Mouse (Mus musculus) midbrain, postnatal 0 days (tissue): ENCODE data around the gene Ramp2. TPM values are rescaled to one million over a fixed set of nuclear protein-coding genes. Genes with fewer than 3 reads are reported as not detected.

Experiments
- ATAC-seq: fragments of 200-750 bp; cut with Nextera tagmentation; 2 replicates; pipeline ENCODE4 v1.8.0; 2017; ENCODE audit warnings: moderate number of reproducible peaks, mild to moderate bottlenecking, moderate TSS enrichment, moderate library complexity; ENCODE audit not compliant: low FRiP score
- DNase-seq: peaks from one replicate; pipeline ENCODE4 v3.0.0-alpha.2; 2015; ENCODE audit warnings: low spot score
- H3K27ac ChIP-seq: fragments of 300-500 bp; sonication (generic); 2 replicates; pipeline ENCODE4 v1.5.1; 2014; ENCODE audit warnings: low read depth, mild to moderate bottlenecking, low read length, mixed read lengths
- H3K27me3 ChIP-seq: fragments of 300-500 bp; sonication (generic); 2 replicates; pipeline ENCODE4 v1.6.1; 2014; ENCODE audit warnings: low read length, control low read depth, mixed read lengths; ENCODE audit not compliant: insufficient read depth
- H3K36me3 ChIP-seq: fragments of 300-500 bp; sonication (generic); 2 replicates; pipeline ENCODE4 v1.6.1; 2014; ENCODE audit warnings: low read length, control low read depth, mixed read lengths; ENCODE audit not compliant: insufficient read depth
- H3K4me1 ChIP-seq: fragments of 300-500 bp; sonication (generic); 2 replicates; pipeline ENCODE4 v1.6.1; 2014; ENCODE audit warnings: mild to moderate bottlenecking, control low read depth, antibody characterized with exemption, low read length, mixed read lengths; ENCODE audit not compliant: insufficient read depth
- H3K4me2 ChIP-seq: fragments of 300-500 bp; sonication (generic); 2 replicates; pipeline ENCODE4 v1.6.1; 2014; ENCODE audit warnings: low read depth, mild to moderate bottlenecking, low read length, mixed read lengths; ENCODE audit not compliant: poor library complexity, severe bottlenecking
- H3K4me3 ChIP-seq: fragments of 300-500 bp; sonication (generic); 2 replicates; pipeline ENCODE4 v1.5.1; 2014; ENCODE audit warnings: low read depth, mild to moderate bottlenecking, low read length, moderate library complexity
- H3K9ac ChIP-seq: fragments of 300-500 bp; sonication (generic); replicated peaks from 2 replicates; pipeline ENCODE4 v1.6.1; 2014; ENCODE audit warnings: mild to moderate bottlenecking, low read length, moderate library complexity, mixed read lengths; ENCODE audit not compliant: poor library complexity, severe bottlenecking
- H3K9me3 ChIP-seq: fragments of 300-500 bp; sonication (generic); 2 replicates; pipeline ENCODE4 v1.6.1; 2016; ENCODE audit warnings: low read length, control low read depth
- CTCF ChIP-seq: IDR thresholded peaks from 2 replicates; pipeline ENCODE4 v1.5.1; 2016; ENCODE audit warnings: antibody characterized with exemption, mild to moderate bottlenecking
- WGBS: fragments of 180-500 bp; shearing (Covaris S2); extraction: QIAGEN DNeasy Blood & Tissue Kit; methylation state at CpG from one replicate; pipeline ENCODE4 v1.1.7; 2014; 5-methylcytosine and 5-hydroxymethylcytosine counted together
- polyA plus RNA-seq: library from polyadenylated mRNA; unstranded; fragments of >200 nt; fragmentation: Nextera tagmentation; extraction: Ambion mirVana; gene quantifications from 2 replicates; pipeline ENCODE4 v1.2.1, GENCODE M21; 2015
- total RNA-seq: library from RNA; depleted of rRNA; stranded (reverse); fragments of >200 nt; gene quantifications from 2 replicates; pipeline ENCODE4 v1.2.3, GENCODE M21; 2014; rRNA removed

Gene Ramp2
- total RNA-seq: 55.0 and 67.5 TPM in 2 replicates
- polyA plus RNA-seq: 95.3 and 103 TPM in 2 replicates

DNA sequence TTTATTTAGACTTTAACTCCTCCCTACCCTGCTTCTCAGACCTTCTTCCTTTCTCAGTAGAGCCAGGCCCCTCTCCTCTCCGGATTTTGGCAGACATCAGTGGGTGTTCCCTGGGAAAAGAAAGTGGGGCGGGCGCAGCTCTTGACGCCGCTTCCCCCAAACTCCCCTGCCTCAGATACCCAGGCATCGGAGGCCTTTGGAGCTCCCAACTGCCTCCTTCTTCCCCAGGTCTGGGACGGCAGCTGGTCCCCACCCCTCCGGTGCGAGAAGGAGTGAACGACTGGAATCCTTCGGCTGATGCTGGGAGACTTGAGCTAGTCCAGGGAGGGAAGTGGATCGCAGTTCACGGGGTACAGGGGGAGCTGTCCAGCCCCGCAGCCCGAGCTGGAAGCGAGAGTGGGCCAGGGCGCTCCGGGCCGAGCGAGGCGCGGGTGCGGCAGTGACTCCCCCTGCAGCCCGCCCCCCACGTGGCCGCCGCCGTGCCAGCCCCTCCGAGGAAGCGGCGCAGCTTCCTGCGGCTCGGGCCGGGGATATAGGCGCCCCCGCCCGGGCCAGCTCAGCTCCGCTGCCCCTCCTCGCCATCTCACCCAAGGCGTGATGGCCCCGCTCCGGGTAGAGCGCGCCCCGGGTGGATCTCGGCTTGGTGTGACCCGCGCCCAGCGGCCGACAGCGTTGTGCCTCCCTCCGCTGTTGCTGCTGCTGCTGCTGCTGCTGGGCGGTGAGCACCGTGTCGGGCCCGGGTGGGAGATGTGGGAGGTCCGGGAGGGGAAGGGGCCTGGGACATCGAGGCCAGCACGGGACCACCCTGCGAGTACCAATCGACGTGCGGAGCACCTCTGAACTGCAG is at the start of gene Ramp2:
Gene Ramp2 (plus strand): TSS at position 174 of the 847 bp plus-strand sequence.
- 2% methylated on average over 60 of the region's 63 CpGs for WGBS
- Histone ChIP-seq H3K27ac (peak within 1 kb of the TSS; percentile 34; the same call in 1 of the 2 replicates), H3K27me3 (0 out of 2 replicates have a peak, but pooled peaks cover 6% of the 10 kb centered on the region), H3K4me3 (peak within 1 kb of the TSS; percentile 54), H3K4me2 (peak within 1 kb of the TSS; percentile 83), H3K9ac (peak within 1 kb of the TSS; percentile 72), H3K4me1 (no peaks in the 10 kb centered on the region), H3K36me3 (no peaks in the 10 kb centered on the region), H3K9me3 (no peaks in the 10 kb centered on the region)
- DNase-seq (peak; percentile 14), ATAC-seq (peak; percentile 68; the same call in 1 of the 2 replicates)
- no peak for TF ChIP-seq CTCF

DNA sequence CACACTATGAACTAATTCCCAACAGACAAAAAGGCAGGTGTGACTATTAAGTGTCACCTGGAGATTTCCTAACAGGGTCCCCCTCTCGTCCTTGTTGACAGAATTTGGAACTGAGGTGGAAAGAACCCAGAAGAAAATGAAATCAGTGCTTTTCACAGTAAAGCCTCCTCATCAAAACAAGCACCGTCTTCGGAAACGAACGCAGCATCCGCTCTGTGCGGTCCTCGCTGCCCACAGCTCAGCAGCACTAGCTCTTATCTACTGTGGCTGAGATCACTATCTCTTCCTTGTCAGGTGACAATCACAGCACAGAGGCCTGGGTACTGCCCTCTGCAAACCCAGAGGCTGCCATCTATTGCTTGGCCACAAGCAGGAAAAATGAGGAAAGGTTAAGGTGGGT is 49.7 kb upstream of the Ramp2 start:
- Histone ChIP-seq H3K9me3 (no peaks in the 10 kb centered on the region), H3K4me1 (no peaks in the 10 kb centered on the region), H3K27ac (no peak overlapping the region), H3K36me3 (peaks cover 52% of the 10 kb centered on the region), H3K27me3 (no peaks in the 10 kb centered on the region), H3K4me2 (no peak overlapping the region), H3K9ac (no peak overlapping the region), H3K4me3 (no peak overlapping the region)
- DNase-seq: no peak
- 92% methylated on average over 8 of the region's 8 CpGs for WGBS
- TF ChIP-seq CTCF: no peak
- no peak for ATAC-seq

DNA sequence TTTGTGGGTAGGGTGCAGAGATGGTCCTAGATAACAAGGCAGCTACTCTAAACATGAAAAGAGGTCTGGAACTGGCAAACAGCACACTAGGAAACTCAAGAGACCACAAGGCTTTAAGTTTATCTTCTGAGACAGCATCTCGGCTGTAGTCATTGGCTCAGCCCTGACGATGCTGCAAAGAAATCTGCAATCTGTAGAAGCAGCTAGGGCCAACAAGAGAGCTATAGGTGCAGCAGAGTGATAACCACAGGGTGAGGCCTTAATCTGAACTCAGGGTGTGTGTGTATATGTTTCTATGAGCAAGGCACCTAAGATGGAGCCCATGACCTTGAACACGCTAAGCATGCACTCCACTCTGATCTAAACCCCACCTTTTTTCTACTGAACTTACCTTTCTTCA is 46.3 kb upstream of the Ramp2 start:
- no peak for TF ChIP-seq CTCF
- no peak for ATAC-seq
- Histone ChIP-seq H3K27ac (no peak overlapping the region), H3K27me3 (no peaks in the 10 kb centered on the region), H3K4me2 (no peak overlapping the region), H3K9me3 (no peaks in the 10 kb centered on the region), H3K36me3 (peaks cover 68% of the 10 kb centered on the region), H3K4me3 (no peak overlapping the region), H3K4me1 (no peaks in the 10 kb centered on the region), H3K9ac (no peak overlapping the region)
- no peak for DNase-seq
- 96% methylated on average over 3 of the region's 3 CpGs for WGBS

DNA sequence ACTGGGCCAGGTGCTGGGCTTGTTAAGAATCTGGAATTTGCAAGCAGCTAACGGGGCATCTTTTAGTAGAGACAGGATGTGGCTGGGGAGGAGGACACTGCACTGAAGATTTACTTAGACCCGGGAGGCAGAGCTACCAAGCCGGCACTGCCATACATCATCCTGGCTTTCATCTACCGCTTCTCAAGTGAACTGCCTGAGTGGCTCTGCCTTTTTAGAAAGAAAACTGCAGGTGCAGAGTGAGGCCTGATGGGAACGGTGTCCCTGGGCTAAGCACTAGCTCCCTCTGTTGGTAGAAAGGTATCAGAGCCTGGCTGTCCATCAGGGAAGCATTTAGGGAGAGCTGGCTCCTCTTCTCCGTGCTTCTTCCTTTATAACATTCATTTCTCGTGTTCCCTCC is 44.8 kb upstream of the Ramp2 start:
- 20% methylated on average over 7 of the region's 7 CpGs for WGBS
- DNase-seq (peak; percentile 85), ATAC-seq (no peak)
- H3K4me2 ChIP-seq: no peak overlapping the region
- H3K36me3 ChIP-seq: peaks cover 59% of the 10 kb centered on the region
- H3K4me3 ChIP-seq: no peak overlapping the region
- 0 out of 2 replicates have a peak overlapping the region, but pooled peaks have one; percentile 18 for H3K27ac ChIP-seq
- H3K4me1 ChIP-seq: no peaks in the 10 kb centered on the region
- H3K27me3 ChIP-seq: no peaks in the 10 kb centered on the region
- H3K9ac ChIP-seq: no peak overlapping the region
- no peaks in the 10 kb centered on the region for H3K9me3 ChIP-seq
- peak; percentile 89 for TF ChIP-seq CTCF

DNA sequence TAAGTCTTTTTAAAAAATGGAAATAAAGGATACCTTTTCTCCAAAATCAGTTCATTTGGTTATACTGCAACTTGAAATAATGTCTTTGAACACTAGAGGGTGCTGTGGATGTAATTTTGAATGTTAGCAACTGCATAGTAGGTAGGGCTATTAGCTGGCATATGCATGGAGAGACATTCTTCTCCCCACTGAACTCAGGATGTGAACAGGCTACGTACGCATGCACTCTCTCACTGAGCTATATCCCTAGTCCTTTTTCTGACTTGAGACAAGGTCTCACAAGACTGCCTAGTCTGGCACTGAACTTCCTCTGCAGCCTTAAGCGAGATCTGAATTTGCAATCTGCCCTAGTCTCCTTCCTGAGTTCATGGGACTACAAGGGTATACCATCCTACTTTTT is 33.9 kb upstream of the Ramp2 start:
- Histone ChIP-seq H3K4me2 (no peak overlapping the region), H3K4me3 (no peak overlapping the region), H3K9ac (no peak overlapping the region), H3K27me3 (no peaks in the 10 kb centered on the region), H3K4me1 (no peaks in the 10 kb centered on the region), H3K27ac (no peak overlapping the region), H3K9me3 (no peaks in the 10 kb centered on the region), H3K36me3 (peaks cover 31% of the 10 kb centered on the region)
- WGBS: 39% methylated on average over 3 of the region's 3 CpGs
- DNase-seq (peak; percentile 89), ATAC-seq (no peak)
- TF ChIP-seq CTCF: peak; percentile 87

DNA sequence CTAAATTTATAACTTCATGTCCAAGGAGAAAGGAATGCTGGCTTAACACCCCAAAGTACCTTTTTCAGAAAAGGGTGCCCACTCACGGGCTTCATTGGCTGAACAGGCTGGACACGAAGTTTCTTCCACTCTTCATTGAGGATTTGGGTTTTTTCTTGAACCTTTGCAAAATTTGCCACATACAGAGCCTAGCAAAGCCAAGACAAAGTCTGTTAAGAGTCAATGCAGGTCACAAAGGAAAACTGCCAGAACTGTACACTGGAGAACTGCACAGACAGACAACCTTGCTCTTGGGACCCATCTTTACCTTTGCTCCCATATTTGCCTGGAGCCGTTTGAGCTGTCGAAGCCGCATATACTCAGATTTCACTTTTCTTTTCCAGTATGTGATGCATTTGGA is 28.9 kb upstream of the Ramp2 start:
- TF ChIP-seq CTCF: no peak
- Histone ChIP-seq H3K9me3 (no peaks in the 10 kb centered on the region), H3K27ac (no peak overlapping the region), H3K9ac (no peak overlapping the region), H3K27me3 (no peaks in the 10 kb centered on the region), H3K4me2 (no peak overlapping the region), H3K4me1 (no peaks in the 10 kb centered on the region), H3K4me3 (no peak overlapping the region), H3K36me3 (peaks cover 22% of the 10 kb centered on the region)
- ATAC-seq: no peak
- WGBS: 90% methylated on average over 5 of the region's 5 CpGs
- DNase-seq: no peak
